Mouse (Mus musculus) myocyte (in vitro differentiated cells): ENCODE measurements around the gene Tsc22d2. TPM values are rescaled to one million over a fixed set of nuclear protein-coding genes. Genes with fewer than 3 reads are reported as not detected.

Experiments used
- H3K27me3 ChIP-seq: one replicate; pipeline ENCODE4 v1.6.1; 2011; ENCODE audit not compliant: control insufficient read depth, insufficient read depth, insufficient read length
- H3K36me3 ChIP-seq: one replicate; pipeline ENCODE4 v1.6.1; 2011; ENCODE audit not compliant: control insufficient read depth, insufficient read depth
- H3K4me2 ChIP-seq: one replicate; pipeline ENCODE4 v1.6.1; 2011; ENCODE audit warnings: low read depth, control low read depth
- H3K4me3 ChIP-seq: one replicate; pipeline ENCODE4 v1.5.1; 2011; ENCODE audit warnings: mild to moderate bottlenecking, control low read depth, moderate library complexity
- H3K79me2 ChIP-seq: one replicate; pipeline ENCODE4 v1.6.1; 2011; ENCODE audit not compliant: control insufficient read depth, insufficient read depth
- H3ac ChIP-seq: one replicate; pipeline ENCODE4 v1.6.1; 2011; ENCODE audit not compliant: control insufficient read depth, insufficient read length
- CEBPB ChIP-seq: IDR thresholded peaks from 2 replicates; pipeline ENCODE4 v1.6.1; 2011; ENCODE audit warnings: mild to moderate bottlenecking, moderate library complexity; ENCODE audit not compliant: poor library complexity, insufficient read depth, severe bottlenecking
- E2F4 ChIP-seq: IDR thresholded peaks from one replicate; pipeline ENCODE4 v1.6.1; 2011; ENCODE audit warnings: mild to moderate bottlenecking, control low read depth, moderate library complexity; ENCODE audit not compliant: insufficient read depth
- MAX ChIP-seq: IDR thresholded peaks from one replicate; pipeline ENCODE4 v1.6.1; 2011; ENCODE audit warnings: low read depth, mild to moderate bottlenecking, control low read depth
- MYOD1 ChIP-seq, 3 experiments: IDR thresholded peaks; one replicate each; pipeline ENCODE4 v1.6.1; 2011; ENCODE audit warnings: control low read depth in 2 of 3, low read depth in 2 of 3, mild to moderate bottlenecking in 2 of 3, moderate library complexity in 1 of 3; ENCODE audit not compliant: insufficient read length in 2 of 3, control insufficient read depth in 1 of 3
- MYOG ChIP-seq, 3 experiments: IDR thresholded peaks; one replicate each; pipeline ENCODE4 v1.6.1; 2011; ENCODE audit warnings: control low read depth in 2 of 3, low read depth in 2 of 3, mild to moderate bottlenecking in 2 of 3; ENCODE audit not compliant: insufficient read length in 2 of 3, control insufficient read depth in 1 of 3, insufficient read depth in 1 of 3
- POLR2A ChIP-seq: IDR thresholded peaks from one replicate; pipeline ENCODE4 v1.6.1; 2011; ENCODE audit warnings: low read depth, mild to moderate bottlenecking, control low read depth, moderate library complexity; ENCODE audit not compliant: insufficient read length
- POLR2AphosphoS2 ChIP-seq: IDR thresholded peaks from one replicate; pipeline ENCODE4 v1.6.1; 2011; ENCODE audit warnings: low read depth, control low read depth; ENCODE audit not compliant: insufficient read length
- REST ChIP-seq: IDR thresholded peaks from one replicate; pipeline ENCODE4 v1.6.1; 2011; ENCODE audit warnings: mild to moderate bottlenecking, control low read depth, moderate library complexity; ENCODE audit not compliant: insufficient read depth, insufficient read length
- SRF ChIP-seq: IDR thresholded peaks from one replicate; pipeline ENCODE4 v1.6.1; 2011; ENCODE audit warnings: low read depth; ENCODE audit not compliant: control insufficient read depth, insufficient read length
- TCF12 ChIP-seq: IDR thresholded peaks from one replicate; pipeline ENCODE4 v1.6.1; 2011; ENCODE audit warnings: mild to moderate bottlenecking, control low read depth; ENCODE audit not compliant: poor library complexity, insufficient read depth, severe bottlenecking
- TCF3 ChIP-seq: IDR thresholded peaks from one replicate; pipeline ENCODE4 v1.6.1; 2011; ENCODE audit warnings: low read depth, control low read depth; ENCODE audit not compliant: insufficient read length
- USF1 ChIP-seq: IDR thresholded peaks from one replicate; pipeline ENCODE4 v1.6.1; 2011; ENCODE audit warnings: low read depth, mild to moderate bottlenecking, control low read depth, moderate library complexity
- polyA plus RNA-seq: library from polyadenylated mRNA; unstranded; fragments of >200 nt; fragmentation: generic; extraction: Trizol; gene quantifications from one replicate; pipeline ENCODE4 v1.2.1, GENCODE M21; 2012; ENCODE audit warnings: missing spikeins

Gene Tsc22d2
- polyA plus RNA-seq, 1 experiment = 14.2 TPM

DNA sequence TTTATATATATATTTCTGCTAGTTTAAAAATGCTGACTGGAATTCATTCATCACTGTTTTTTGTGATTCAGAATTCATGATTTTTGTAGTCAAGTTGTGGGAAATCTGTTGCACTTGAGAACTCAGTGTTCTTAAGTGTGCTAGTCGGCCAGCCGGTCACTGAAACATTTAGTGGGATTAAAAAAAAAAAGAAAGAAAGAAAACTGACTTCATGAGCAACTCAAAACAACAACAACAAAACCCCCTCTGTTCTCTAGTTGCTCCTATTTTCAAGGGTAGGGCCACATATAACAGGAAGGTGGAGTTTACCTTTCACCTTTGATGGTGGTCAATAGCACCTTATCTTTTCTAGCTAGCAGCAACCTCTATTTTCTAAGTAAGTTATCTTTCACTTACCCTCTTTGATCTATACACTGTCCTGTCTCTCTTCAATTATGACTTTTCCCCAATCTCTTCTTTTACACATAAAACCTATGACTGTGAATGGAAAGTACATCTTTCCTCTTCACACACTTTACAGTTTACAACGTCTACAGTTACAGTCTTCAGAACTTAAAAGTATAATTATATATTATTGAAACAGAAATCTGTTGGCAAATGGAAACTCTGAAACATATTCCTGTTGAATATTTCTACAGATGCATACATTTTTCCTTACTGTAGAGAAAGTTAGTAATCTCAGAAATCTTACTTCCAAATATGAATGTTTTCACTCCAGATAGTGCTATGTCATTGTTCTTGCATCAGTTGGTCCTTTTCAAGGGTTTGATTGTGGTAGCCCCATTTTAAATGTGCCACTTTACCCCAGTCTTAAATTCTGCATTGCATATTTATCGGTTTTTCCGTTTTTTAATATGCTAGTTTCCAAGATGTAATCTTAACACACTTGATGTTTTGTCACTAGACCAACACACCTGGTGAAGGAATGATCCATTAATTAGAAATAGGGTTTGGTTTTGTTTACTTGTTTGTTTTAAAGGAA is 4.5 kb downstream of the Tsc22d2 start:
- Histone ChIP-seq H3K27me3 (no peaks in the 10 kb centered on the region), H3K36me3 (peaks cover 12% of the 10 kb centered on the region), H3K4me3 (peak overlapping the region; percentile 65), H3K4me2 (peak overlapping the region; percentile 74), H3ac (no peak overlapping the region), H3K79me2 (peaks cover 84% of the 10 kb centered on the region)
- TF ChIP-seq CEBPB (peak; percentile 70; the same call in 1 of the 2 replicates), REST (no peak)

DNA sequence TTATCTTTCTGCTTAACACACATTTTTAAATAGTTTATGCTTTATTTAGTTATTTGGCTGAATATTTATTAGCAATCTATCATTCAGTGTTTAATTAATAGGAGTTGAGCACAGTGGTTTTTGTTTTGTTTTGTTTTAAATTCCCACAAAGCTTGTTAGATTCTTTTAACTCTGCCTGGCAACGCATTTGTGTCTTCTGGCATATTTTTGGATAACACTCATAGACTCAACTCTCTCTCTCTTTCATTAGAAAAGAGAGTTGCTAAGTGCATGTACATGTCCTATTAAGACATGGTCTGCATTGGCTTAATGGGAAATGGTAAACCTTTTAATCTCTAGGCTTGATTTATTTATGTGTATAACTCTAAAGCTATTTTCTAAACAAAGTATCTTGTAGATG is 14.3 kb downstream of the Tsc22d2 start:
- Histone ChIP-seq H3K4me3 (no peak overlapping the region), H3K79me2 (peaks cover 99% of the 10 kb centered on the region), H3K4me2 (no peak overlapping the region), H3K36me3 (peaks cover 14% of the 10 kb centered on the region), H3ac (no peak overlapping the region), H3K27me3 (no peaks in the 10 kb centered on the region)
- TF ChIP-seq POLR2A (no peak), USF1 (no peak), E2F4 (no peak), MYOD1 (IDR thresholded peaks at IDR 0.05; ENCODE audit: control insufficient read depth in 1 of 3, insufficient read length in 2 of 3, low read depth in 2 of 3) (no peak), MAX (no peak), REST (no peak), CEBPB (no peak), SRF (no peak)

DNA sequence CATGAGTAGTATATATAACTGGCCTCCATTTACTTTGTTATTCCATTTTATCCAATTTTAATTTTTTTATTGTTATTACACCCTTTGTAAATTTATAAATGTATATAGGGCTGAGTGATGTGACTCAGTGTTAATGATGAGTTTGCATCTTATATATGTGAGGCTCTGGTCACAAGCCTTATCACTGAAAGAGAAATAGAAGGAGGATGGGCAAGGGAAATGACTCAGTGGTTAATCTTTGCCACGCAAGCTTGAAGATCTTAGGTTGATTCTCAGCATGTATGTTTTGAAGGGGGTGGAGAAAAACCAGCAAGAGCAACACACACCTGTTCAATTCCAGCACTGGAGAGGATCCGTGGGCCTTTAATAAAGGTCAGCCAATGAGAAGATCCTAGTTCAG is 19.9 kb downstream of the Tsc22d2 start:
- Histone ChIP-seq H3K36me3 (peaks cover 23% of the 10 kb centered on the region), H3K4me3 (no peak overlapping the region), H3K27me3 (no peaks in the 10 kb centered on the region), H3ac (no peak overlapping the region), H3K79me2 (peaks cover 98% of the 10 kb centered on the region), H3K4me2 (no peak overlapping the region)
- TF ChIP-seq MAX = no peak
- no peak for TF ChIP-seq REST

DNA sequence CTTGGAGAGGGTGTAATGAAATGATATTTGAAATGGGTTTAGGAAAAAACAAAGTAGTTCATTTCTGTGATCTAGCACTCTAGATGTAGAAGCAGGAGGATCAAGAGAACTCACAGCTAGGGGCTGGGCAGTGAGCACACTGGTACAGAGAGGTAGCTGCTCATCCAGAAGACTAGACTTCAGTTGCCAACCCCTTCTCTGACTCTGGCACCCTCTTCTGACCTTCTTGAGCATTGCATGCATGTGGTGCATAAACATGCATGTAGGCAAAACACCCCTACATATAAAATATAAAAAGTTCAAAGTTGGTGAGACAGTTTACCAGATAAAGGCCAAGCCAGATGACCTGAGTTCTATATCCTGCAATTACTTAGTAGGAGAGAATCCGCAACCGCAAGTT is 33.7 kb downstream of the Tsc22d2 start:
- H3K4me2 ChIP-seq = no peak overlapping the region
- peaks cover 26% of the 10 kb centered on the region for H3K36me3 ChIP-seq
- H3ac ChIP-seq = no peak overlapping the region
- TF ChIP-seq SRF (no peak), POLR2A (no peak), REST (no peak), MYOD1 (IDR thresholded peaks at IDR 0.05; ENCODE audit: control insufficient read depth in 1 of 3, insufficient read length in 2 of 3, low read depth in 2 of 3) (no peak), TCF12 (no peak), TCF3 (no peak), CEBPB (no peak), MYOG (IDR thresholded peaks at IDR 0.05; ENCODE audit: control insufficient read depth in 1 of 3, insufficient read depth in 1 of 3, insufficient read length in 2 of 3, low read depth in 2 of 3) (no peak), MAX (no peak)
- no peak overlapping the region for H3K4me3 ChIP-seq
- no peaks in the 10 kb centered on the region for H3K27me3 ChIP-seq
- H3K79me2 ChIP-seq = peaks cover 93% of the 10 kb centered on the region

DNA sequence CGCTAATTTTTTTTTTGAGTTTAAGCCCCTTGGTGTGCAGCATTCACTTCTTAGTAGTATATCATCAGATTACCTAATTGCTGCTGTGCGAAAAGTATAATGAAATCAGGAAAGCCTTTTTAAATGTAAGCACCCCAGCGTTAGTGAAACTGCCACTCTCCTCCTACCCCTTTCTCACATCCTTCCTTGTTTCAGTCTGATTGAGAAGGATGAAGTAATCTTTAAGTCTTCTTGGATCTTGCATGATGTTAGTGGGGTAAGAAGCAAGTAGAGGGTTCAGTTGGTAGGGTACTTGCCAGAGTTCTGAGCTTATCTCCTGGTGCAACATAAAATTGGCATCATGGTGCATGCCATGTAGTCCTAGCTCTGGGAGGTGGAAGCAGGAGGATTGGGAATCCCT is 35.0 kb downstream of the Tsc22d2 start:
- no peak overlapping the region for H3K4me2 ChIP-seq
- H3K4me3 ChIP-seq = no peak overlapping the region
- peaks cover 29% of the 10 kb centered on the region for H3K36me3 ChIP-seq
- peaks cover 90% of the 10 kb centered on the region for H3K79me2 ChIP-seq
- TF ChIP-seq TCF3 (no peak), REST (no peak), CEBPB (no peak), MYOG (IDR thresholded peaks at IDR 0.05; ENCODE audit: control insufficient read depth in 1 of 3, insufficient read depth in 1 of 3, insufficient read length in 2 of 3, low read depth in 2 of 3) (no peak), SRF (no peak), MYOD1 (IDR thresholded peaks at IDR 0.05; ENCODE audit: control insufficient read depth in 1 of 3, insufficient read length in 2 of 3, low read depth in 2 of 3) (no peak), E2F4 (no peak), POLR2AphosphoS2 (no peak), POLR2A (no peak), TCF12 (no peak), MAX (no peak), USF1 (no peak)
- H3K27me3 ChIP-seq = no peaks in the 10 kb centered on the region
- H3ac ChIP-seq = no peak overlapping the region
